Comparison of ENCODE assay signal across 8 mouse cellular contexts in the genomic region with DNA sequence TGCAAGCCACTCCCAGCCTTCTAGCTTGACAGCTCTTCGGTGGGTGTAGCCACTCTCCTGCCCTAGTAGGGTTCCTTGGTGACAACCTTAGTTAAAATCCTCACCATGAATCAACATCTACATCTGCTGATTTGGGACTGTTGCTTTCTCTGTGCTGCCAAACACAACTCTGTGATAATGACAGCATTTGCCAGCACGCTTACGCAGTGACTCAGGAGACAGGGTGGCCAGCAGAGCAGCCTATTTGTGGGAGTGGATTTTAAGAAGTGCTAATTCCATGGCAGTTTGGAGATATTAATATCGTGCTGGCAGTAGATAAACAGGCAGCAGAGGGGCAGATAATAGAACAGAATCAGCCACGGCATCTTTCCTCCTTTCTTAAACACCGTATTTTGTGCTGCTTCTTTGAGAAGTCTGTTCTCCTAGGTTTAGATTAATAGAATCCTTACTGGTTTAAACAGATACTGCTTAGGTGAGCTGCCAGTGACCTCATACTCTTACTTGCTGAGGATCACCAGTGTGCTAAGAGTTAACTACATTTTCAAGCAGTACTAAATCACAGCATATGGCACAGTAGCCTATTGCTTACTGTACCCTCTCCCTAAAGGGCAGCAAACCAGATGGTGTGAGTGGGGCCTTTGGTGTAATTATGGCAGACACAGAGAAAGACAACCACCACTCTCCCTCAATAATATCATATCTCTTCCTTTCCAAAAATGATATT.
DNase-seq lines count a peak whose midpoint lies in the region; ATAC-seq and TF ChIP-seq lines count a peak whose summit lies in the region.

No protein-coding gene starts in this region.

- H3K27ac ChIP-seq in left cerebral cortex, adult 2 months, result peak overlapping the region; percentile 73
- H3K27ac ChIP-seq in kidney, embryonic 16.5 days (ENCODE audit: low read length), result no peak overlapping the region

- no peak overlapping the region for H3K9ac ChIP-seq in kidney, embryonic 16.5 days (replicated peaks; ENCODE audit: low read length)

- no peaks in the 10 kb centered on the region for H3K27me3 ChIP-seq in kidney, embryonic 16.5 days (ENCODE audit: insufficient read depth, low read length)

- no peak overlapping the region for H3K4me3 ChIP-seq in left cerebral cortex, adult 2 months
- H3K4me3 ChIP-seq in kidney, embryonic 16.5 days (ENCODE audit: low read length), result no peak overlapping the region

- H3K36me3 ChIP-seq in kidney, embryonic 16.5 days (ENCODE audit: insufficient read depth, low read length), result peaks cover 15% of the 10 kb centered on the region

- no peak overlapping the region for H3K4me2 ChIP-seq in kidney, embryonic 16.5 days (replicated peaks; ENCODE audit: low read depth, low read length)

- WGBS in kidney, embryonic 16.5 days, result 77% methylated on average over 6 of the region's 6 CpGs

- peaks cover 13% of the 10 kb centered on the region; the same call in 1 of the 2 replicates for H3K4me1 ChIP-seq in kidney, embryonic 16.5 days (ENCODE audit: insufficient read depth, low read length)

- intact Hi-C loops in left cerebral cortex, adult 2 months (cut with DNase I), result loop anchor here (1.0 to 5.0 kb wide), 4 partner anchors 48 to 168 kb away; partner anchors contain the start of gene Lrrc4
- intact Hi-C loops in gastrocnemius, postnatal 36 days (cut with DNase I), result no loop called here

- TF ChIP-seq CTCF in left cerebral cortex, adult 2 months (IDR thresholded peaks at IDR 0.05), result no peak

- peak; percentile 56 for DNase-seq in MN1 (ENCODE audit: low spot score)
- DNase-seq in c-Kit-negative CD71-positive TER-119-positive erythroid progenitor cells, embryonic 14.5 days (ENCODE audit: low read depth, low spot score), result peak; percentile 36
- DNase-seq in frontal cortex, postnatal 10 days (ENCODE audit: low spot score in 2 of 2), result peak; percentile 34 to 36
- DNase-seq in left cerebral cortex, adult 2 months (ENCODE audit: extremely low spot score in 1 of 2, low spot score in 2 of 2), result peak; percentile 46 to 50
- DNase-seq in right cerebral cortex, adult 2 months (ENCODE audit: low spot score in 2 of 2), result peak; percentile 68 to 74
- no peak for DNase-seq in thymus, postnatal 0 days (ENCODE audit: low spot score)
- no peak for DNase-seq in gastrocnemius, postnatal 36 days

- H3K9me3 ChIP-seq in kidney, embryonic 16.5 days (ENCODE audit: low read length), result no peaks in the 10 kb centered on the region

- ATAC-seq in kidney, embryonic 16.5 days (ENCODE audit: low FRiP score, low TSS enrichment), result no peak

Comparison
In these comparisons a context has a peak if more than half of its experiments do, and no peak if none do; other contexts are left out.
1. DNase-seq: peak in MN1 (single experiment), c-Kit-negative CD71-positive TER-119-positive erythroid progenitor cells, embryonic 14.5 days (single experiment), frontal cortex, postnatal 10 days (2 of 2), left cerebral cortex, adult 2 months (2 of 2) and right cerebral cortex, adult 2 months (2 of 2); none in thymus, postnatal 0 days (single experiment) and gastrocnemius, postnatal 36 days (0 of 2).